Mouse (Mus musculus) cerebellum, postnatal 36 days (tissue): ENCODE results near the gene Gm20916.
"Not testable (repeated sequence)": the region's sequence is repeated elsewhere in the genome, so short reads cannot be mapped to it uniquely, and the experiment has no call there.

Experiments
- DNase-seq, 2 experiments: peaks; one replicate each; pipeline ENCODE4 v3.0.0; 2021 to 2022; ENCODE audit warnings: mixed read lengths in 2 of 2

Gm20916 gene

GRCm38 (mm10) chrY:79319265-79319664, at the start of gene Gm20916:
Gene Gm20916, plus strand, starts transcription at chrY:79319565.
- not testable (repeated sequence) for DNase-seq
